Mouse (Mus musculus) G1E (cell line): ENCODE data around the gene Hrk. TPM values are rescaled to one million over a fixed set of nuclear protein-coding genes. Genes with fewer than 3 reads are reported as not detected.

Source experiments
- ATAC-seq: 2 replicates; pipeline ENCODE4 v1.8.0; 2016; ENCODE audit warnings: mild to moderate bottlenecking; ENCODE audit not compliant: insufficient number of reproducible peaks, poor library complexity, low FRiP score, severe bottlenecking; ENCODE audit errors: extremely low read depth
- DNase-seq: peaks from one replicate; pipeline ENCODE4 v3.0.0; 2012; ENCODE audit warnings: low spot score
- H3K27me3 ChIP-seq: 2 replicates; pipeline ENCODE4 v1.6.1; 2012; ENCODE audit warnings: mild to moderate bottlenecking, low read length, inconsistent platforms; ENCODE audit not compliant: insufficient read depth
- H3K36me3 ChIP-seq: replicated peaks from 2 replicates; pipeline ENCODE3; 2012; ENCODE audit warnings: mild to moderate bottlenecking, inconsistent platforms
- H3K4me1 ChIP-seq: 2 replicates; pipeline ENCODE4 v1.6.1; 2012; ENCODE audit warnings: low read depth, low read length, inconsistent platforms, mixed read lengths; ENCODE audit not compliant: insufficient read depth
- H3K4me3 ChIP-seq: 2 replicates; pipeline ENCODE4 v1.5.1; 2012; ENCODE audit warnings: low read depth, mild to moderate bottlenecking, inconsistent platforms, low read length, moderate library complexity, mixed read lengths
- H3K9me3 ChIP-seq: replicated peaks from 2 replicates; pipeline ENCODE4 v1.6.1; 2012; ENCODE audit warnings: inconsistent platforms
- CTCF ChIP-seq: IDR thresholded peaks from 2 replicates; pipeline ENCODE4 v1.5.1; 2012; ENCODE audit warnings: low read depth, low read length, inconsistent platforms, mixed read lengths
- GATA1 ChIP-seq: IDR thresholded peaks from 2 replicates; pipeline ENCODE4 v1.6.1; 2012; ENCODE audit warnings: borderline replicate concordance, low read length, inconsistent platforms, mixed read lengths
- GATA2 ChIP-seq: IDR thresholded peaks from 2 replicates; pipeline ENCODE4 v1.6.1; 2012; ENCODE audit warnings: low read depth, low read length, inconsistent platforms, borderline replicate concordance
- POLR2AphosphoS5 ChIP-seq: IDR thresholded peaks from 2 replicates; pipeline ENCODE4 v1.6.1; 2012; ENCODE audit warnings: low read depth, low read length, inconsistent platforms; ENCODE audit not compliant: insufficient replicate concordance
- TAL1 ChIP-seq: conservative IDR thresholded peaks from 2 replicates; pipeline ENCODE4 v1.6.1; 2012; ENCODE audit warnings: low read depth, low read length, inconsistent platforms, mixed read lengths
- polyA plus RNA-seq: library from polyadenylated mRNA; stranded (reverse); fragments of >175 nt; gene quantifications from 2 replicates; pipeline ENCODE4 v1.2.3, GENCODE M21; 2012
- total RNA-seq, 2 experiments: library from RNA; stranded (forward) in 1 of 2; stranded (reverse) in 1 of 2; fragments of 200-1000 nt in 1 of 2; fragments of >200 nt in 1 of 2; fragmentation: Nextera tagmentation in 1 of 2; gene quantifications; 2 replicates each; pipeline ENCODE4 v1.2.3; 2014 to 2017

Hrk gene
- total and polyA plus RNA-seq, 3 experiments, result 0.11 TPM; not detected in 2

DNA sequence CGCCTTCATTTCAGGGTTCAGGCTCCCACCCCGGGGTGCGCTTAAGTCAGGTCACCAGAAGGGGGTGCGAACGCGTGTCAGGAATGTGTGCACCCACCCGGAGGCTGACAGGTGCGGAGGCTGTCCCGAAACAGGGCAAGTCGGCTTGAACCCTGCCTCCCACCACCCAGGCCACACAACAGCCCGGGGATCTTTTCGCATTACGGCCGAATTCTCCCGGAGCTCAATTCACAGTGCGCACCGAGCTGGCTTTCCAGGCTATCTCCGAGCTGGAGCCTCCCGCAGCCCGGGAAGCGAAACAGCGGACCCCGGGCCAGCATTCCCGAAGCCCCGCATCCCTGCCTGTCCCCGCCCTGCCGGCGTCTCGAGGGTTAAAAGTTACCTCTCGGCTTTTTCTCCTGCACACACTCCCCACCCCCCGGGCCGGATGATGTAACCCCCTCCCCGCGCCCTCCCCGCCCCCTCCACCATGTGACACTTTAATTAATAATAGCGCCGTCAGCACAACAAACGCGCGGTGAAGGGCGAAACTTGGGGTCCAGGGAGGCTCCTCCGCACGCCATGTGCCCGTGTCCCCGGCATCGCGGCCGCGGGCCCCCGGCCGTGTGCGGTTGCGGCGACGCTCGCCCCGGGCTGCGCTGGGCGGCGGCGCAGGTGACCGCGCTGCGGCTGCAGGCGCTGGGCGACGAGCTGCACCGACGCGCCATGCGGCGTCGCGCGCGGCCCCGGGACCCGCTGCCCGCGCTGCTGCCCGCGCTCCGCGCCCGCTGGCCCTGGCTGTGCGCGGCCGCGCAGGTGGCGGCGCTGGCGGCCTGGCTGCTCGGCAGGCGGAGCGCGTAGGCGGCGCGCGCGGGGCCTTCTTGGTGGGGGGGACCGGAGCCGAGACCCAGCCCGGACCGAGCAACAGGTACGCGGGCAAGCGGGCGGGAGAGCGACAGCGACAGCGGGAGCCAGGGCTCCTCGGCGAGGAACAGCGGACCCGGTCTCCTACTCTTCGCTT is 5.1 kb downstream of the Hrk start:
- H3K4me1 ChIP-seq, result peaks cover 4% of the 10 kb centered on the region; the same call in 1 of the 2 replicates
- no peaks in the 10 kb centered on the region for H3K36me3 ChIP-seq
- TF ChIP-seq TAL1 (no peak), CTCF (no peak)
- no peak for DNase-seq
- H3K4me3 ChIP-seq, result no peak overlapping the region; the same call in 1 of the 2 replicates
- no peak for ATAC-seq
- peaks cover 11% of the 10 kb centered on the region for H3K9me3 ChIP-seq
- peaks cover 37% of the 10 kb centered on the region for H3K27me3 ChIP-seq

DNA sequence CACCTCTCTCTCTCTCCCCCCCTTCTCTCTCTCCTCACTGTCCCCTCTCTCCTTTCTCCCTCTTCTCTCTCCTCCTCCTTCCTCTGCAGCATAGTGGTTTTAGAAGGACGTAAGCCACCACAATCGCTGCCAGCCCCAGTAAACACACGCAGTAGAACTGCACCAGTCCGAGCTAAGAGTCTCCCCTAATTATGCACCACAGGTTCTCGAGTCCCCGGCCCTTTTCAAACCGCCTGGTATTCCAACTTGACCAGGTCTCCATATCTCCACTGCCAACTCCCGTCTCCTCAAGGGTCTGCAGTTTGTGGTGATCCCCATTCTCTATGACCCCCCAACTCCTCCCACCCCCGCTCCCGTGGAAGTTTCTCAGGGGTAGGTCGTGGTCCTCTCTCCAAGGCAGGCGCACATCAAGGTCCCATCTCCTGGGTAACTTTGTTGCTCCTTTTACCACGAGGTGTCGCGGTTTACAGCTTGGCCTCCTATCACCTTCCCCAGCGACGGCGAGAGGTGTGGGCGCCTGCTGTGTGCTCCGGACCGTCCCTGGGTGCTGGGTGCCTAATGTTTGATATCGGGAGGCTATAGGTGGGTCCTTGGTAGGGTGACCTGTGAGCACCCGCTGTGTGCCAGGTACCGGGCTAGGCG is 6.6 kb downstream of the Hrk start:
- H3K9me3 ChIP-seq, result peaks cover 13% of the 10 kb centered on the region
- no peak overlapping the region for H3K4me3 ChIP-seq
- peaks cover 4% of the 10 kb centered on the region; the same call in 1 of the 2 replicates for H3K4me1 ChIP-seq
- TF ChIP-seq POLR2AphosphoS5 (no peak), GATA2 (no peak), GATA1 (no peak), TAL1 (no peak), CTCF (no peak)
- peaks cover 35% of the 10 kb centered on the region for H3K27me3 ChIP-seq
- DNase-seq (no peak), ATAC-seq (no peak)
- no peaks in the 10 kb centered on the region for H3K36me3 ChIP-seq

GRCm38 (mm10) chr5:118171665-118172064 is 7.2 kb downstream of the Hrk start:
- H3K36me3 ChIP-seq, result no peaks in the 10 kb centered on the region
- DNase-seq, result no peak
- TF ChIP-seq TAL1 (no peak), CTCF (no peak), GATA1 (no peak), GATA2 (no peak), POLR2AphosphoS5 (no peak)
- H3K27me3 ChIP-seq, result peaks cover 35% of the 10 kb centered on the region
- no peak for ATAC-seq
- H3K9me3 ChIP-seq, result peaks cover 13% of the 10 kb centered on the region
- H3K4me1 ChIP-seq, result peaks cover 4% of the 10 kb centered on the region; the same call in 1 of the 2 replicates
- H3K4me3 ChIP-seq, result no peak overlapping the region

GRCm38 (mm10) chr5:118172078-118172723 is 7.8 kb downstream of the Hrk start:
- no peak for TF ChIP-seq POLR2AphosphoS5
- TF ChIP-seq CTCF, result no peak
- TF ChIP-seq GATA2, result no peak
- TF ChIP-seq GATA1, result no peak
- TF ChIP-seq TAL1, result no peak
- ATAC-seq (no peak), DNase-seq (no peak)
- Histone ChIP-seq H3K9me3 (peaks cover 13% of the 10 kb centered on the region), H3K4me3 (no peak overlapping the region), H3K4me1 (peaks cover 4% of the 10 kb centered on the region; the same call in 1 of the 2 replicates), H3K36me3 (no peaks in the 10 kb centered on the region), H3K27me3 (peaks cover 35% of the 10 kb centered on the region)

GRCm38 (mm10) chr5:118174310-118175009 is 10.0 kb downstream of the Hrk start:
- TF ChIP-seq POLR2AphosphoS5 (no peak), CTCF (no peak), GATA2 (no peak), GATA1 (no peak), TAL1 (no peak)
- DNase-seq, result no peak
- Histone ChIP-seq H3K9me3 (peaks cover 10% of the 10 kb centered on the region), H3K4me1 (peaks cover 4% of the 10 kb centered on the region; the same call in 1 of the 2 replicates), H3K36me3 (no peaks in the 10 kb centered on the region), H3K4me3 (no peak overlapping the region), H3K27me3 (peaks cover 26% of the 10 kb centered on the region)
- ATAC-seq, result no peak
